Mouse (Mus musculus): ENCODE results near the gene Ech1. TPM values are rescaled to one million over a fixed set of nuclear protein-coding genes. Genes with fewer than 3 reads are reported as not detected.

Ech1 gene
- total RNA-seq, 2 experiments from 2014 or later, result 76.3 to 125 TPM

DNA sequence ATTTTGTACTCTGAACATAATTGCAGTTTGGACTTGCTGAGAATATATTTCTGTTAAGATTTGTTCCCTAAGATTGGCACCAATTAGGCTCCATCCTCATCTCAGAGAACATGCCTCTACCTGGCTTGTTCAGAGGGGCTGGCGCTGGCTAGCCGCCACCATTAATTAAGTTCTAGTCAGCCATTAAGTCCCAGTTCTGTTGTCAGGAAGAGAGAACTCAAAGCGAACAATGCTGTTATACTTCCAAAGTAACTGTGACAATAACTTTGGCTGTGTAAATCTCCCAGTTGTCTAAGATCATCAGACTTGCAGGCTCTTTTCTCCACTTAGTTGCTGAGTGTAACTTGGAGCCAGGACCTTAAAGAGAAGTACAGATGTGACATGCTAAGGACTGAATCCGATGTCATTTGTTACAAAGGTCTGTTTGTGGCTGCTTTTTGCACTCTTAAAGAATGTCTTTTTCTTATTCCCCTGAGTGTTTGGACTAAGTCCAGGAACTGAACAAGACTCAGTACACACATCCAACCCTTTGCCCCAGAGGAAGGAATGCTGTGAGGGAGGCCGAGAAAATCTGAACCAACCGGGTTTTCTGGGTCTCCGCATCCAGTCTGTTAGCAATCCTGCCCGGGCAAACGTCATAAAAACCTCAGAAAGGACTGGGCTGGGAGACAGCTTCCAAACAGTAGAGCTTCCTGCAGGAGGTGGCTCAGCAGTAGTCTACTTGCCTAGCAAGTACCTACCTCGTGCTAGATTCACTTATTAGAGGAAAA lies 22.9 kb upstream of the Ech1 start:
- no peak for ATAC-seq (replicated peaks; ENCODE audit: poor library complexity, severe bottlenecking)

DNA sequence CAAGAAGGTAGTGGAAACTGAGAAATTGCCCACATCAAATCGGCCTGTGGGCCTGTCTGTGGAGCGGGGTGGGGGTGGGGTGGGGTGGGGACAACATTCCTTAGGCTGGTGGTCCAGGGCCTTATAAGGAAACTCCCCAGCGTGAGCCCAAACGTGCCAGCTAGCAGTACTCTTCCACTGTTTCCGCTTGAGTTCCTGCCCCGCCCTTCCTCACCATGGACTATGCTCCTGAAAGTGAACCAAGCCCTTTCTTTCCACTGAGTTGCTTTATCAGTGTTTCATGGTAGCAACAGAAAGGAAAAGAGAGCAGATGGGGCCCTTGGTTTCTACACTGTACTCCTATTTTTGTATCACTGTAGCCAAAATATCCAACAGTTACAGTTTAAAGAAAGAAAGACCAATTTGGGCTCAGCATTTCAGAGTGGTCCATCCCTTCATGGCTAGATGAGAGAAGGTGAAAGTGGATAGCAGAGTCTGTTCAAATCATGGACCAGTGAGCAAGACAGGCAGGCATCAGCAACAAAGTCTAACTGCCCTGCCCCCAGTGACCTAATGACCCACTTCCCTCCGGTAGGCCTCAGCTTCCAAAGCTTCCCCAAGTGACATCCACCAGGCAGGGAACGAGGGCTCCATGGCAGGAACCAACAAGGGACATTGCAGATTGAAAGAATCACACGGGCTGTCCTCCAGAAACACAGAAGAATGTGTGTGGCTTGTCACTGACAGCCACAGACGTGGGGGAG lies 22.0 kb upstream of the Ech1 start:
- ATAC-seq (replicated peaks; ENCODE audit: poor library complexity, severe bottlenecking), result peak; percentile 29; the same call in 1 of the 2 replicates

DNA sequence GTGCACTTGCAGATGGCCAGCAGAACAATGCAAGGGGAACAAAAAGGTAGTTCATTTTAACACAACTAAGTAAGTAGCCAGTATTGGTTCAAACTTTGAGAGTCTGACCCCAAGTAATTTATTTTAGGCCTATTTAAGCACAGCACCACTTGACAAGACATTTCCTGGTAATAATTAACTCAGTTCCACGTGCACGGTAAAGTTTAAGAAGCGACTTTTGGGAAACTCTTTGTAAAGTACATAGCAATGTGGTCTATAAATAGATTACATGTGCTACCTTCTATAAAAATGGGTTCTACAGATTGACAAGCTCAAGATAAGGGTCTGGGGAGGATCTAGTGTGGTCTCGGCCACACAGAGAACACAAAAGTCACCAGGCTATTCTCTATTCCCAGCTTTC lies 21.3 kb upstream of the Ech1 start:
- ATAC-seq (replicated peaks; ENCODE audit: poor library complexity, severe bottlenecking), result no peak

DNA sequence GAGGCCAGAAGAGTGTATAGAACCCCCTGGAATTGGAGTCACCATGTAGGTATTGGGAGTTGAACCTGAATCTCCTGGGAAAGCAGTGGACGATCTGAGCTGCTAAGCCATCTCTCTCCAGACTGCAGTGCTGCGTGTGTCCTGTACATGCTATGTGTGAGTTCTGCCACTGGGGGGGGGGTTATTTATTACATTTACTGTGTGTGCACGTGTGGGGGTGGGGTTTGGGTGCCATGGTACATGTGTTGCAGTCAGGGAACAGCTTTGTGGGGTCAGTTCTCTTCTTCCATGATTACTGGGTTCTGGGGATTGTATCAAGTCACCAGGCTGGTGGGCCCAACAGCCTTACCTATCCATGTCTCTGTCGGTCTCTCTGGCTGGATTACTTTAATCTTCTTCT lies 18.1 kb upstream of the Ech1 start:
- ATAC-seq (replicated peaks; ENCODE audit: poor library complexity, severe bottlenecking), result no peak

DNA sequence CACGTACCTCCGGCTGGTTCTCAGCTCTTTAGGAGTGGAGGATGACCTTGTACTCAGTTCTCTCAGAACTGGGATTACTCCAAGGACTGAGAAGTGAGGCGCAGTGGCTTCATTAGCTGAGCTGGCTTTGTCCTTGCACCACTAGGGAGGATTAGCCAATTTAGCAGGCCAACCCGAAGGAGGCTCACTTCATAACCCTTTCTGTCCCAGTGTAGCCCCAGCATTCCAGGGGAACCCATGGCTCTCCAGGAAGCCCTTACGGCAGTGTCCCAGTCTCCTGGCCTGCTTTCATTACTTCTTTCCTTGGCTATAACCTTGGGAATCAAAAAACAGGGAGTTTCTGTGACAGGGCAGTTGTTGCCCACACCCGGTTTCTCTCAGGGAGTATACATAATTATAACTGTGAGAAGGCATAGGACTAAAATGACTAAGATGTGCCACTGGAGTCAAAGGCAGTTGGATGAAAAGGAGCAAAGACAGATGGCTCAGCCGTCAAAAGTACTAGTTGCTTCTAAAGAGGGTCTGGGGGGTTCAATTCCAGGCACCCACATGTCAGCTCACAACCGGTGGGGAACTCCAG lies 17.3 kb upstream of the Ech1 start:
- ATAC-seq (replicated peaks; ENCODE audit: poor library complexity, severe bottlenecking), result no peak

DNA sequence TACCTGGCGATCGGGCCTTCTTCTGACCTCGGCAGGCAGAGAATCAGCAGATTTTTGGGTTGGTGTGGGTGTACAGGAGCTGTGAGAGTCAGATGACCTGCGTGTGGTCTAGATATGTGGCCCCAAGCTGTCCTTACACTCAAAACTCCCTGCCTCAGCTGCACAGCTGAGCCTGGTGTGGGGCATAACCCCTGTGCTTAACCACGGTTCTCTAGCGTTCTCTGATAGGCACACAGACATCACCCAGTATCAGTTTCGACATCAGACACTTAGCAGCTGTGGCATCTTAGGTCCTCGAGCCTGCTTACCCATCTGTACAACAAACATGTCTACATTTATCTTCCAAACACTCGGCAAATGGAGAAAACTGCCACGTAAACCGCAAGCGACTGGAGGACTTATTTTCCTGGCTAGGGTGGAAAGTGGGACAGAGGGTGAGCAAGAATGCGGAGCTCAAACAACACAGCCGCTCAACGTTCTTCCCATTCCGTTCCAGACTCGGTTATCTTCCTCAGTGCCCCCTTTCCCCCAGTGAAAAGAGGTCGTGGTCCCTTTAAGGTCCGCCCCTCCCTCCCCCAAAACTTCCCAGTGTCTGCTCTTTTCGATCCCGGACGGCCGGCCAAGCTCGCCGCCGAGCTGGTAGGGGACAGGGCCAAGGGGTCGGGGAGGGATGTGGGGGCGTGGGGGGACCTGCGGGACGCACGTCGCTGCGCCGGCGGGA lies 16.6 kb upstream of the Ech1 start, which contains the start of gene Hnrnpl:
TSS of gene Hnrnpl (plus strand) at position 321 of the 721 bp plus-strand sequence.
- ATAC-seq (replicated peaks; ENCODE audit: poor library complexity, severe bottlenecking), result peak; percentile 17

DNA sequence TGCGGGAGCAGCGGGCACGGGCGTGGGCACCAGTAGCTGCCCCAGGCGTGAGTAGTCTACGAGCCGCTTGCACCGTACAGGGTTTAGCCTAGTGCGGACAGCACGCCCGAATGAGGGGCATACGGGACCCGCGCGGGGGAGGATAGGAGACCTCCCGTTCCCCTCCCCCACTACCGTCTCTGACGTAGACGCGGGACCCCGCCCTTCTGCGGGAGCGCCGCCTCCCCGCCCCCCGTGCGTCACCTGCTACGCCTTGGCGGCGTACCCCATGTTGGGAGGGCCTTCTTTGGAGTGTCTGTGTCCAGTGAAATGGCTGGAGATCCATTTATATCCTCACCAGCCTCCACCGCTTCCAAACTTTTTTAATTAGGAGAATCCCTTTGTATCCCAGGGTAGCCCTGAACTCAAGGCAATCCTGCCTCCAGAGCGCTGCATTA lies 16.0 kb upstream of the Ech1 start:
- ATAC-seq (replicated peaks; ENCODE audit: poor library complexity, severe bottlenecking), result peak; percentile 54

DNA sequence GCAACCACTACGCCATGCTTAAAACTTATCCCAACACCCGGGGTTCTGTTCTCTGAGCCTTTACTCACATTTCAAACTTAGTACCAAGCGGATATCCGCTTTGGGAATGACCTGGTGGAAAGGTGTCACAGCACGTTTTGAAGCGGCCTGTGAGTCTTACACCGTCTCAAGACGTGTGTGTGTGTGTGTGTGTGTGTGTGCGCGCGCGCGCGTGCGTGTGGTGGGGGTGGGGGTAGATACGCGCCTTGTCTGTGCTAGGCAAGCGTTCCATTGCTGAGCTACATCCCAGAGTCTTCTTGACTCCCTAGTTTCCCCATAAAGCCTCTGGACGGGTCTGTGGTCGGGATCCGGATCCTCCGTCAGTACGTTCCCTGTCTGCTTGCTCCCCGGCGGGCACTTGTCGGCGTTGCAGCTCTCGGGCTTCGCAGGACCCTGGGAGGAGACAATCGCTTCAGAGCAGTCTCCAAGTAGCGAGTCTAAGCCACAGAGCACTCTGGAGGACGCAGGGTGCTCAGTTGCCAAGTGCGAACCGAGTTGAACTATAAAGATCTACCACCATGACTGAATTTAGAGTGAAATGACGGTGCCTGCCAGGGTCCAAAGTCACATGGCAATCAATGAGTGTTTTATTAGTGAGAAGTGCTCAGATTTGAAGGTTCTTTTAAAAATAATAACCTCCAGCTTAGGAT lies 15.5 kb upstream of the Ech1 start:
- ATAC-seq (replicated peaks; ENCODE audit: poor library complexity, severe bottlenecking), result peak; percentile 4

DNA sequence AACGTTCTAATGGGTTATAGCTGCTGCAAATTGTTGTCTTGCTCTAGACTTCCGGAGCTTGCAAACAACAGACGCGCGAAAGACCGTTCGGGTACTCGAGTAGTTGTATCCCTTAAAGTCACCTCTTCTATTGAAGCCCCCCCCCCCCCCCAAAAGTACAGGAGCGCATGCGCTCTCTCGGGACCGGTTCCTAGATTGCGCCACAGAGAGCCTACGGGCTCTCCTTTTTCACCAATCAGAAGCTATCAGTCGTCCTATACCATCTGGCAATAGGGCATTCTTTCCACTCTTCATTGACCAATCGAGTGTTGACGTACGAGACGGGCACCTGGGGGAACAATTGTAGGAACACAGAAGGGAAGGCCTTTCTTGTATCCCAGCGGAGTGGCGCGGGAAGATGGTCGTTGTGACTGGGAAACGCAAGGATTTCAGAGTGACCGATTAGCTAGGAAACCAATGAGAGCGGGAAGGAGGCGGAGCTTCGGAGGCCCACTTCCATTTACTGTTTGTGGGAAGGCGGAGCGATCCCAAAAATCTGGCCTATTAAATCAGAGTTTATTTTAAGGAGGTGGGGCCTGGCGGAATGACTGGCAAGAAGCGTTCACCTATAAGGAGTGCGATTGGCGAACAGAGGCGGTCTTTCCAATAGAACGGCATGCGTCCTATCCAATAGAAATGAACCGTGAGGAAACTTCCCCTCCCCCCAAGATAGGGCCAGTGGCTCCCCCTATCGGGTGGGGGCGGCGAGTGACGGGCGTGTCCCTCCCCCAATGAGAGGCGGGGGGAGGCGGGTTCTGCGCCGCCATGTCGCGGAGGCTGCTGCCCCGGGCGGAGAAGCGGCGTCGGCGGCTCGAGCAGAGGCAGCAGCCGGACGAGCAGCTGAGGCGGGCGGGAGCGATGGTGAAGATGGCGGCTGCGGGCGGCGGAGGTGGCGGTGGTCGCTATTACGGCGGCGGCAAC lies 14.6 kb upstream of the Ech1 start:
- ATAC-seq (replicated peaks; ENCODE audit: poor library complexity, severe bottlenecking), result peak; percentile 64

DNA sequence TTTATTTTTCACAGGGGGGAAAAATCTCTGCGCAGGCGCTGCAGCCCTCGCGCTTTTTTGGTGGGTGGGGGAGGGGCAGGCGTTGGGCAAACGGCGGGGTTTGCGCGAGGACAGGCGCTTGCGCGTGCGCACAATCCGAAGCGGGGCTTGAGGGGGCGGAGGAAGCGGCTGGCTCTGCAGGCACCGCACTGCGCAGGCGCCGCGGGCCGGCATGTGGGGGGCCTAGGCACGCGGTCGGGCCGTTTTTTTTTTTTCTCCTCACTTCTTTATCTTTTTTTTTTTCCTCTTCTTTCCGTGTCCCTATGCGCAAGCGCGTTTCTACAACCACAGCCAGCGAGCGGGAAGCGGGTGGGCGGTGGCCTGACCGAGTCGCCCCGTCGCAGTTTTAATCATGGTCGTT lies 13.8 kb upstream of the Ech1 start:
- ATAC-seq (replicated peaks; ENCODE audit: poor library complexity, severe bottlenecking), result peak; percentile 20

DNA sequence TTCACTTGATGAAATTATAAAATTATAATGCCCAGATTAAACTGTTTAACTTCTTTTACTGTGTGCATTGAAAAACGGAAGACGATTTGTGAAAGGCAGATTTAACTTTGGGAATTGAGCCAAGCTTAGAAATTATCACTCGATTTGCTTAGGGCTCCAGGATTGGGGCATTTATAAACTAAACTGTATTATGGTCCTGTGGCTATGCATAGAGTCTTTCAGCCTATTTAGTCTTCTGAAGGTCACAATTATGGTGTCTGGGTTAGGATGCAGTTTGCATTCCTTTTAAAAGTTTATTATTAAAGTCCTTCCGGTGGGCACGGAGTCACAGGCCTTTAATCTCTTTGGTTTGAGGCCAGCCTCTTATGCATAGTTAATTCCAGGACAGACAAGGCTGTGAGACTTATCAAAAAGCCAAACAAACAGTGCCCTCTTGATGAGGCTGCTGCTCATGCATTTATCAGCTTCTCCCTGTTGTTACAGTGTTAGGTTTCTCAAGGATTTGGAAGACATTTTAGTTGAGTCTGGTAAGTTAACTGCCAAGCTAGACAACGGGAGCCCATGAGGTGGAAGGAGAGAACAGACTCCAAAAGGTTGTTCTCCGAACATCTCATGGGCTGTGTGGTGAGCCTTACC lies 13.3 kb upstream of the Ech1 start:
- no peak for ATAC-seq (replicated peaks; ENCODE audit: poor library complexity, severe bottlenecking)

DNA sequence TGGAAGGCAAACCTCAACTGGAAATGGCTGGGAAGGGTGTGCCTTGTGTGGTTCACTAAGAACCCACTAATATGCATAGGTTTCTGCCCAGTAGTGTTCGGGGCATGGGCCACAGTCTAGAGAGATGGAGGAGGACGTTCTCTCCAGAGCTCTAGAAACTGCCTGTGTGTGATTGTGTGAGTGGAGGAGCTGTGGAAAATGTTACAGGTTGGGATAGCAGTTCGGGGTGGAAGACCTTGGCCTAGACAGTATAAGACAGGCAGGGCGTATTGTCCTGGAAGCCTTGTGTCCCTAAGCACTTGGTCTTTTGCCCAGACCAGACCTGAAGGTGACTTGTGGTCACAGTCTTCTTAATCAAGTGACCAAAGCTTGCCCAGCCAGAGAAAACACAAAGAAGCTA lies 12.6 kb upstream of the Ech1 start:
- ATAC-seq (replicated peaks; ENCODE audit: poor library complexity, severe bottlenecking), result no peak

DNA sequence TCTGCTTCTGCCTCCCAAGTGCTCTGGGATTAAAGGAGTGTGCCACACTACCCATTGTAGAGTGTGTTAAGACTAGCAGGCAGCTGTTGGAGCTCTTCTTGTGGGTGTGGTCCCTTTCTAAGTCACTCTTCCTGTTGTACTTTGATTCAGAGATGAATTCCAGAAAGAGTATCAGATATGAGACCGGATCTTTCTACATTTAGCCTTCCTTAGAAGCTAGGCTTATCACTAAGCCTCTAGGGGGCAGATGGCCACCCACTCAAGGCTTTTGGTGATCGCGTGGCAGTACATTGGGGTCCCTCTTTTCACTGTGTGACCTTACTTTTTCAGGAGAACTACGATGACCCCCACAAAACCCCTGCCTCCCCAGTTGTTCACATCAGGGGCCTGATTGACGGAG lies 12.1 kb upstream of the Ech1 start:
- no peak for ATAC-seq (replicated peaks; ENCODE audit: poor library complexity, severe bottlenecking)

DNA sequence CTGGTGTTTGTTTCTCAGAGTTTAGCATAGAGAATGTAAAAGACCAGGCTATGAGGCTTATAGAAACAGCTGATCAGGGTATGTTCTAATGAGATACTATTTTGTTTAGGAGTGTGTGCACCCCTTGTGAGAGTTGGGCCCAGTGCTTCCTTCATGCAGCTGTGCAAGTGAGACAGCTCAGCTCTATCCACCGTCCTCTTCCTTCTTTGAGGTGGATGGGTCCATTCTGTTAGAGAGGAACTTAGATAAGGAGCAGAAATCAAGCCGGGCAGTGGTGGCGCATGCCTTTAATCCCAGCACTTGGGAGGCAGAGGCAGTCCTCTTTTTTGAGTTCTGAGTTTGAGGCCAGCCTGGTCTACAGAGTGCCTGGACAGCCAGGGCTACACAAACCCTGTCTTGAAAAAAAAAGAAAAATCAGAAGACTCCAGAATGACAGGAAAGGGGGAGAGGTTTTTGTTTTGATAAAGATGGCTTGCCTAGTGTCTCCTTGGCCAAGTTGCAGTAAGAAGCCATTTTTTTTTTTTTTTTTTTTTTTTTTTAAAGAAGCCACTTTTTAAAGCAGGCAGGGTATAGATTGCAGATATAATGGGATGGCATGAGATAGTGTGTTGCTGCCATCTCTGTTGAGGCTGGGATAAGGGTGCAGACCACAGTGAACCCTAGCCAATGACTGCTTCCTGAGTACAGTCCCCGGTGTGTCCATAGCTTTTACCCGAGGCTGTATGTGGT lies 10.5 kb upstream of the Ech1 start:
- no peak for ATAC-seq (replicated peaks; ENCODE audit: poor library complexity, severe bottlenecking)

DNA sequence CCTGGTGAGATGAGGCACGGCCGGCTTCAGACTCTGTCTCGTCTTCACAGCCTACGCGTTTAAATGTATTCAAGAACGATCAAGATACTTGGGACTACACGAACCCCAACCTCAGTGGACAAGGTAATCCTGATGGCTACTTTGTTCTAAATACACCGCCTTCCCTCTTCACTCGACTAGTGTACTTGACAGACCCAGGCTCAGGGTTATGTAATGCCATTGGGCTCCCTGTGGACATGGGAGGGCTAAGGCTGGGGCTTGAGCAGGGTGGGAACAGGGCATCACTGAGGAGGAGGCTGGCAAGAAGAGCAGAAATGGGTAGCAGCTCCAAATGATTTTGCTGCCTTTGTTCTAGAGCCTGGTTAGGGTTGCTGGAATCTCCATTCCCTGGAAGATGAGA lies 9.8 kb upstream of the Ech1 start:
- ATAC-seq (replicated peaks; ENCODE audit: poor library complexity, severe bottlenecking), result no peak

DNA sequence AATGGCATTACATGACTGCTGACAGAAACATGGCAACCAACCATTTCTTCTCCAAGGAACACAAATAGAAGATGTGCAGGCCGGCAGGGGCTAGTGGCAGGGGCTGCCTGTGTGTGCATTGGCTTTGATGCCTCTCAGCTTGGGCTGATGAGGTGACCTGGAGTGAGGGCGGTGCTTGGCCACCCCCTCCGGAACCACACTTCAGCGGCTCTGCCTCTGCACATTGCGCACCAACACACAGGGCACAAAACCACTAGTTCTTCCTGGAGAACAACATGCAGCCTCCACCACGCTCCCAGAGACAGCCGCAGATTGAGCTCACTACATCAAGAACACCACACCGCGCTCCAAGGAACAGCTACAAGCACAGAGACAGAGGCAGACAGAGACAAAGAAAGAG lies 8.8 kb upstream of the Ech1 start:
- no peak for ATAC-seq (replicated peaks; ENCODE audit: poor library complexity, severe bottlenecking)

DNA sequence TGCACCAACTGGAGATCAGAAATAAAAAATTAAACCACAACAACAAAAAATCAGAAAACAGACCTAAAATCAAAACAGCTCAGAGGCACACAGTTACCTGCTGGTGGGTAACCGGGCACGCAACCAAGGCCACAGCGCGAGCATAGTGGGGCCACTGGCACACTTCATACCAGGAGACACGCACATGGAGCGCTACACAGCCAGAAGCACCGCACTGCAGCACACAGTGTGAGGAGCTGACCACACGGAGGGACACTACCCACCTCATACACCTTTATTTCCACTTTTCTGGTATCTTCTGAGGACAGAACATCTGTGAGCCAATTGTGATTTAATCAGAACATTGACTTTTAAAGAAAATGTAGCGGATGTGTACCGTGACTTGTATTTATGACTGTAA lies 8.1 kb upstream of the Ech1 start:
- ATAC-seq (replicated peaks; ENCODE audit: poor library complexity, severe bottlenecking), result no peak

DNA sequence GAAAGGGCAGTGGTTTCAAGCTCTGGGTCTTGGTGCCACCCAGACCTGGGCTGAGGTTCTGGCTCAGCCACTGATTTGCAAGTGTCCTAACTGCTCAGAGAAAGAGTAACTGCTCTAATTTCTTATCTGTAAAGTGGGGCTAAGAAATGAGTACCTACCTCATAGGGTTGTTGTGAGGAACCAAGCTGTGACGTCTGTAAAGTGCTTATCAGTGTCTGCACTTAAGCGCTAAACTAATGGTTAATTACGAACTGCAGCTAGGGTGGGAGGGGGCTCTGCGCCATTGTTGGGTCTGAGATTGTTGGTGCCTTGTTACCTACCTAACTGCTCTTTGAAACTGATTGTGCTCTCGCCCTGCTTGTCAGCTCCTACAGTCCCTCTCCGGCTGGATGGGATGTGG lies 7.5 kb upstream of the Ech1 start:
- ATAC-seq (replicated peaks; ENCODE audit: poor library complexity, severe bottlenecking), result no peak

Data from granulocyte monocyte progenitor cell, adult 5-6 weeks (primary cell).